Mouse (Mus musculus) embryo, embryonic 10 days (tissue): ENCODE measurements around the gene Cltc.

ENCODE experiments used
- DNase-seq: peaks from one replicate; pipeline ENCODE4 v3.0.0-alpha.2; 2015; ENCODE audit warnings: low spot score

The Cltc gene

GRCm38 (mm10) chr11:86646136-86646834 is 111.1 kb downstream of the Cltc start:
- peak; percentile 56 for DNase-seq

GRCm38 (mm10) chr11:86644553-86644952 is 112.8 kb downstream of the Cltc start:
- no peak for DNase-seq
